Mouse (Mus musculus) liver, adult 2 months (tissue): ENCODE measurements around the gene Rab44.

ENCODE experiments used
- CTCF ChIP-seq: fragments of 200-500 bp; IDR thresholded peaks from 2 replicates; pipeline ENCODE4 v1.5.1; 2011; ENCODE audit warnings: low read depth, low read length, control low read depth
- POLR2A ChIP-seq: fragments of 200-500 bp; IDR thresholded peaks from 2 replicates; pipeline ENCODE4 v1.6.1; 2011; ENCODE audit warnings: low read length, control low read depth; ENCODE audit not compliant: insufficient read depth; ENCODE audit errors: extremely low read depth

DNA sequence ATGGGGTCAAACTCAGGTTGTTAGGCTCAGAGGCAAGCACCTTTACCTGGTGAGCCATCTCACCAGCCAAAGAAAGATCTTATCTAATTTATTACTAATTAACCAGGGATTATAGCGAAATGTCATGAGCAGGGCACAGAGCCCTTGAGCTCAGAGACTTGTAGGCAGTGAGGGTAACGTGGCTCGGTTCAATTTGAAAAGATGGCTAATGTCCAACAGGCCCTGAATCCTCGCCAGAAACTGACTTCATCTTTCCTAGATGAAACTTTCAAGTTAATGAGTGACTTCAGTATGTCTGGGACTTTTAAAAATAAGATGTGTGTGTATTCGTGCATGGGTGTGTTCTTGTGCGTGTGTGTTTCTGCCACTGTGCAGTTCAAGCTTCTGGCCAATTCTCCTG, 8.9 kb downstream of the Rab44 start:
- TF ChIP-seq CTCF (no peak), POLR2A (no peak)
